Mouse (Mus musculus) T-cell, adult 66 days (primary cell): ENCODE data around the gene Cma1. TPM values are rescaled to one million over a fixed set of nuclear protein-coding genes. Genes with fewer than 3 reads are reported as not detected.

ENCODE experiments used
- total RNA-seq, 2 experiments: library from RNA; stranded (reverse); gene quantifications; 3 replicates in 1 of 2; 4 replicates in 1 of 2; pipeline ENCODE4 v1.2.4; 2023

Cma1 gene
- total RNA-seq = 1 to 10 TPM in 1 of 2 experiments, not detected in 1; 1.2 TPM

GRCm38 (mm10) chr14:55944575-55944974 lies at the start of gene Cma1:
Cma1 (minus strand) TSS chr14:55944675.

GRCm38 (mm10) chr14:55950346-55951030 lies 6.0 kb upstream of the Cma1 start, which contains the start of gene Cma2:
Cma2 (plus strand) TSS chr14:55950980.

GRCm38 (mm10) chr14:55899701-55900413 lies 44.6 kb downstream of the Cma1 start, which contains the start of gene Sdr39u1:
Sdr39u1 (minus strand) TSS chr14:55900293.

Other genes with a start within 250 kb of the Cma1 start
- gene Tgm1, start 230.7 kb downstream of the Cma1 start, total RNA-seq = 1 to 10 TPM; 4.4 to 4.9 TPM
- gene Rabggta, start 222.4 kb downstream of the Cma1 start, total RNA-seq = 100 to 1,000 TPM in 1 of 2 experiments, 10 to 100 TPM in 1; 82.0 to 104 TPM
- gene Dhrs1, start 199.0 kb downstream of the Cma1 start, total RNA-seq = 10 to 100 TPM; 16.5 to 19.4 TPM
- 10 to 100 TPM; 31.3 to 38.2 TPM for gene Nop9, start 199.0 kb downstream of the Cma1 start, total RNA-seq
- gene Cideb, start 186.2 kb downstream of the Cma1 start, total RNA-seq = not detected
- gene Ltb4r2, start 183.2 kb downstream of the Cma1 start, total RNA-seq = 1 to 10 TPM; 1.4 to 1.5 TPM
- gene Ltb4r1, start 178.7 kb downstream of the Cma1 start, total RNA-seq = under 1 TPM; 0.52 to 0.95 TPM
- gene Adcy4, start 160.6 kb downstream of the Cma1 start, total RNA-seq = 1 to 10 TPM in 1 of 2 experiments, under 1 TPM in 1; 0.15 to 1.0 TPM
- 10 to 100 TPM; 55.9 to 66.9 TPM for gene Ripk3, start 155.8 kb downstream of the Cma1 start, total RNA-seq
- not detected for gene Nfatc4, start 121.5 kb downstream of the Cma1 start, total RNA-seq
- 1 to 10 TPM; 1.1 to 6.0 TPM for gene Nynrin, start 90.7 kb downstream of the Cma1 start, total RNA-seq
- not detected for gene Cbln3, start 60.3 kb downstream of the Cma1 start, total RNA-seq
- gene Khnyn, start 59.7 kb downstream of the Cma1 start, total RNA-seq = 10 to 100 TPM; 68.1 to 75.9 TPM
- gene Sdr39u1, start 44.4 kb downstream of the Cma1 start, total RNA-seq = 10 to 100 TPM; 32.2 to 52.6 TPM
- not detected for gene Cma2, start 6.3 kb upstream of the Cma1 start, total RNA-seq
- not detected for gene Mcpt1, start 73.3 kb upstream of the Cma1 start, total RNA-seq
- gene Mcpt9, start 85.8 kb upstream of the Cma1 start, total RNA-seq = not detected
- not detected for gene Mcpt2, start 97.4 kb upstream of the Cma1 start, total RNA-seq
- gene Mcpt4, start 117.6 kb upstream of the Cma1 start, total RNA-seq = 1 to 10 TPM in 1 of 2 experiments, under 1 TPM in 1; 0.71 to 2.5 TPM
- gene Mcpt8, start 140.6 kb upstream of the Cma1 start, total RNA-seq = 1 to 10 TPM in 1 of 2 experiments, not detected in 1; 2.7 TPM
- not detected for gene Ctsg, start 157.9 kb upstream of the Cma1 start, total RNA-seq
- gene Gzme, start 175.9 kb upstream of the Cma1 start, total RNA-seq = not detected
- gene Gzmd, start 187.9 kb upstream of the Cma1 start, total RNA-seq = not detected
- gene Gzmg, start 214.9 kb upstream of the Cma1 start, total RNA-seq = not detected
- not detected for gene Gzmn, start 229.9 kb upstream of the Cma1 start, total RNA-seq